Mouse (Mus musculus) kidney, embryonic 14.5 days (tissue): ENCODE results near the gene Arhgef26. TPM values are rescaled to one million over a fixed set of nuclear protein-coding genes. Genes with fewer than 3 reads are reported as not detected.
A peak's percentile ranks its signal among the peaks of the same experiment; 100 is the strongest.

Source experiments
- ATAC-seq: fragments of 200-750 bp; cut with Nextera tagmentation; 2 replicates; pipeline ENCODE4 v1.8.0; 2017; ENCODE audit warnings: moderate number of reproducible peaks, mild to moderate bottlenecking, moderate TSS enrichment, moderate library complexity; ENCODE audit not compliant: low FRiP score, low TSS enrichment
- H3K27ac ChIP-seq: fragments of 300-500 bp; sonication (generic); 2 replicates; pipeline ENCODE4 v1.5.1; 2014; ENCODE audit warnings: low read depth, mild to moderate bottlenecking, low read length, moderate library complexity, mixed read lengths
- H3K27me3 ChIP-seq: fragments of 300-500 bp; sonication (generic); 2 replicates; pipeline ENCODE4 v1.6.1; 2014; ENCODE audit warnings: mild to moderate bottlenecking, low read length; ENCODE audit not compliant: control insufficient read depth, insufficient read depth
- H3K36me3 ChIP-seq: fragments of 300-500 bp; sonication (generic); 2 replicates; pipeline ENCODE4 v1.6.1; 2014; ENCODE audit warnings: low read length, mixed read lengths; ENCODE audit not compliant: control insufficient read depth, insufficient read depth
- H3K4me1 ChIP-seq: fragments of 300-500 bp; sonication (generic); 2 replicates; pipeline ENCODE4 v1.6.1; 2014; ENCODE audit warnings: low read length, mixed read lengths; ENCODE audit not compliant: control insufficient read depth, insufficient read depth
- H3K4me2 ChIP-seq: fragments of 300-500 bp; sonication (generic); replicated peaks from 2 replicates; pipeline ENCODE4 v1.6.1; 2014; ENCODE audit warnings: low read depth, mild to moderate bottlenecking, low read length
- H3K4me3 ChIP-seq: fragments of 300-500 bp; sonication (generic); 2 replicates; pipeline ENCODE4 v1.5.1; 2014; ENCODE audit warnings: mild to moderate bottlenecking, low read length
- H3K9ac ChIP-seq: fragments of 300-500 bp; sonication (generic); 2 replicates; pipeline ENCODE4 v1.6.1; 2014; ENCODE audit warnings: low read depth, mild to moderate bottlenecking, low read length, moderate library complexity
- H3K9me3 ChIP-seq: fragments of 300-500 bp; sonication (generic); 2 replicates; pipeline ENCODE4 v1.6.1; 2016; ENCODE audit warnings: low read length; ENCODE audit not compliant: control insufficient read depth
- WGBS: fragments of 180-500 bp; shearing (Covaris S2); extraction: QIAGEN DNeasy Blood & Tissue Kit; methylation state at CpG from one replicate; pipeline ENCODE4 v1.1.7; 2014; 5-methylcytosine and 5-hydroxymethylcytosine counted together
- polyA plus RNA-seq: library from polyadenylated mRNA; unstranded; fragments of >200 nt; fragmentation: Nextera tagmentation; extraction: Ambion mirVana; gene quantifications from 2 replicates; pipeline ENCODE4 v1.2.1, GENCODE M21; 2014

The Arhgef26 gene
- polyA plus RNA-seq, 1 experiment from 2014 or later = 11.4 TPM

- Histone ChIP-seq H3K4me2 (peak overlapping the region; percentile 75), H3K36me3 (peaks cover 3% of the 10 kb centered on the region; the same call in 1 of the 2 replicates), H3K9ac (no peak overlapping the region), H3K27ac (no peak overlapping the region), H3K4me3 (peak overlapping the region; percentile 75), H3K27me3 (no peaks in the 10 kb centered on the region), H3K4me1 (peaks cover 17% of the 10 kb centered on the region), H3K9me3 (no peaks in the 10 kb centered on the region)
- WGBS = 14% methylated on average over 2 of the region's 2 CpGs
- ATAC-seq = no peak
These were observed 2.7 kb downstream of the Arhgef26 start for GRCm38 (mm10) chr3:62340861-62341260.

- no peaks in the 10 kb centered on the region for H3K9me3 ChIP-seq
- H3K9ac ChIP-seq = no peak overlapping the region
- 21% methylated on average over 3 of the region's 3 CpGs for WGBS
- peak overlapping the region; percentile 75 for H3K4me2 ChIP-seq
- no peaks in the 10 kb centered on the region for H3K27me3 ChIP-seq
- H3K36me3 ChIP-seq = peaks cover 3% of the 10 kb centered on the region; the same call in 1 of the 2 replicates
- peak overlapping the region; percentile 75; the same call in 1 of the 2 replicates for H3K4me3 ChIP-seq
- no peak overlapping the region for H3K27ac ChIP-seq
- peaks cover 17% of the 10 kb centered on the region for H3K4me1 ChIP-seq
- no peak for ATAC-seq
These were observed 3.5 kb downstream of the Arhgef26 start for GRCm38 (mm10) chr3:62341496-62342205.

- H3K9me3 ChIP-seq = no peaks in the 10 kb centered on the region
- no peak overlapping the region for H3K4me3 ChIP-seq
- ATAC-seq = no peak
- 68% methylated on average over 6 of the region's 6 CpGs for WGBS
- no peak overlapping the region for H3K4me2 ChIP-seq
- H3K9ac ChIP-seq = no peak overlapping the region
- no peaks in the 10 kb centered on the region for H3K27me3 ChIP-seq
- peaks cover 12% of the 10 kb centered on the region; the same call in 1 of the 2 replicates for H3K36me3 ChIP-seq
- no peak overlapping the region for H3K27ac ChIP-seq
- no peaks in the 10 kb centered on the region for H3K4me1 ChIP-seq
These were observed 10.5 kb downstream of the Arhgef26 start for GRCm38 (mm10) chr3:62348514-62349217.

- Histone ChIP-seq H3K4me2 (no peak overlapping the region), H3K36me3 (peaks cover 12% of the 10 kb centered on the region; the same call in 1 of the 2 replicates), H3K4me3 (no peak overlapping the region), H3K4me1 (no peaks in the 10 kb centered on the region), H3K9me3 (no peaks in the 10 kb centered on the region), H3K27me3 (no peaks in the 10 kb centered on the region), H3K27ac (no peak overlapping the region), H3K9ac (no peak overlapping the region)
- no peak for ATAC-seq
- 85% methylated on average over 11 of the region's 11 CpGs for WGBS
These were observed 11.2 kb downstream of the Arhgef26 start for GRCm38 (mm10) chr3:62349218-62349897.

GRCm38 (mm10) chr3:62352071-62352470 is 13.9 kb downstream of the Arhgef26 start:
- WGBS = 77% methylated on average over 4 of the region's 4 CpGs
- no peak for ATAC-seq
- H3K4me1 ChIP-seq = no peaks in the 10 kb centered on the region
- no peak overlapping the region for H3K27ac ChIP-seq
- H3K9ac ChIP-seq = no peak overlapping the region
- H3K36me3 ChIP-seq = peaks cover 9% of the 10 kb centered on the region; the same call in 1 of the 2 replicates
- H3K4me3 ChIP-seq = no peak overlapping the region
- no peaks in the 10 kb centered on the region for H3K9me3 ChIP-seq
- H3K4me2 ChIP-seq = no peak overlapping the region
- no peaks in the 10 kb centered on the region for H3K27me3 ChIP-seq

- Histone ChIP-seq H3K27ac (no peak overlapping the region), H3K9me3 (no peaks in the 10 kb centered on the region), H3K4me2 (no peak overlapping the region), H3K4me1 (no peaks in the 10 kb centered on the region), H3K9ac (no peak overlapping the region), H3K27me3 (no peaks in the 10 kb centered on the region), H3K4me3 (no peak overlapping the region), H3K36me3 (peaks cover 8% of the 10 kb centered on the region; the same call in 1 of the 2 replicates)
- WGBS = 95% methylated on average over 4 of the region's 4 CpGs
- ATAC-seq = no peak
These were observed 14.7 kb downstream of the Arhgef26 start for GRCm38 (mm10) chr3:62352876-62353275.

- H3K36me3 ChIP-seq = no peaks in the 10 kb centered on the region
- H3K4me2 ChIP-seq = no peak overlapping the region
- no peak overlapping the region for H3K9ac ChIP-seq
- H3K9me3 ChIP-seq = no peaks in the 10 kb centered on the region
- no peak overlapping the region for H3K27ac ChIP-seq
- WGBS = 81% methylated on average over 5 of the region's 5 CpGs
- H3K4me3 ChIP-seq = no peak overlapping the region
- no peaks in the 10 kb centered on the region for H3K4me1 ChIP-seq
- no peak for ATAC-seq
- H3K27me3 ChIP-seq = no peaks in the 10 kb centered on the region
These were observed 29.7 kb downstream of the Arhgef26 start for GRCm38 (mm10) chr3:62367882-62368281.

GRCm38 (mm10) chr3:62372841-62373240 is 34.7 kb downstream of the Arhgef26 start:
- Histone ChIP-seq H3K27me3 (no peaks in the 10 kb centered on the region), H3K27ac (no peak overlapping the region), H3K9me3 (no peaks in the 10 kb centered on the region), H3K36me3 (no peaks in the 10 kb centered on the region), H3K4me2 (no peak overlapping the region), H3K9ac (no peak overlapping the region), H3K4me1 (0 out of 2 replicates have a peak, but pooled peaks cover 3% of the 10 kb centered on the region), H3K4me3 (no peak overlapping the region)
- WGBS = 93% methylated on average over 2 of the region's 2 CpGs
- no peak for ATAC-seq
